Mouse (Mus musculus): ENCODE results near the gene Mamstr.
"Not testable (repeated sequence)": the region's sequence is repeated elsewhere in the genome, so short reads cannot be mapped to it uniquely, and the experiment has no call there.

The Mamstr gene

DNA sequence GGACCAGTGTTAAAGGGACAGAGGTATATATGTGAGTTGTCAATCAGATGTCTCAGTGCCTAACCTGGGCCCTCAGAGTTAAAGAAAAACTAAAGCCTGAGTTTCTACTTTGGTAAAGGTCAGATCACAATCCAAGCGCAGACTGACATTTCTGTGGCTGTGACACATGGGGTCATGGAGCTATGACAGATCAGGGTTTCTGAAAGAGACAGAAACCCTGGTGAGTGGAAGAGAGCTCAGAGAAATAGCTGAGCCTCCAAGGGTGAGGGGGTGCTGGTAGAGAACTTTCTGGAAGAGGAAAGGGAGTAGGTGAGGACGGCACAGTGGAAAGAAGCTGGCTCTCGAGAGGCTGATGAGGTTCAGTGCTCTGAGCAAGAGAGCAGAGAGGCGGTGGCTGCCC is 6.9 kb downstream of the Mamstr start:
- in situ Hi-C loops (cut with MboI; ENCODE audit: low sequenced_read_pairs), result no loop called here

- in situ Hi-C loops (cut with MboI; ENCODE audit: low sequenced_read_pairs), result no loop called here
These were observed 9.6 kb downstream of the Mamstr start for GRCm38 (mm10) chr7:45649351-45649750.

DNA sequence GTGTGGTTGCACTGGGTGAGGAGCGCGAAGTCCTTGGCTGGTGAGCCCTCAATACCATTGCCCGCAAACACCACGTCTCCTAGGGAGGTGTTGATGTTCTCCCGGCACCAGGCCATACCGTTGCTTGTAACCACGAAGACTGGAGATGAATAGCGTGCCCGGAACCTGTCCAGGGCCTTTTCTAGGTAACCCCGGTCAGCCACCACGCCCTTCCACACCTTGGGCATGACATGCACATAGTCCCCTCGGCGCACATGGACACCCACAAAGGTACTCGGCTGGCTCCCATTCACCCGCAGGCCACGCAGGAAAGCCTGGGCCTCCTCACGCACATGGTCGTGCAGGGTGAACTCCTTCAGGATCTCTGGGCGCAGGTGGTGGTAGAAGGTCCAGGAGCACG is 10.7 kb downstream of the Mamstr start:
- in situ Hi-C loops (cut with MboI; ENCODE audit: low sequenced_read_pairs), result not testable (repeated sequence)

- in situ Hi-C loops (cut with MboI; ENCODE audit: low sequenced_read_pairs), result no loop called here
These were observed 14.8 kb downstream of the Mamstr start for GRCm38 (mm10) chr7:45654424-45655047.

GRCm38 (mm10) chr7:45660746-45661478 is 21.1 kb downstream of the Mamstr start:
- in situ Hi-C loops (cut with MboI; ENCODE audit: low sequenced_read_pairs), result no loop called here

- in situ Hi-C loops (cut with MboI; ENCODE audit: low sequenced_read_pairs), result not testable (repeated sequence)
These were observed 21.9 kb downstream of the Mamstr start for GRCm38 (mm10) chr7:45661702-45662101.

DNA sequence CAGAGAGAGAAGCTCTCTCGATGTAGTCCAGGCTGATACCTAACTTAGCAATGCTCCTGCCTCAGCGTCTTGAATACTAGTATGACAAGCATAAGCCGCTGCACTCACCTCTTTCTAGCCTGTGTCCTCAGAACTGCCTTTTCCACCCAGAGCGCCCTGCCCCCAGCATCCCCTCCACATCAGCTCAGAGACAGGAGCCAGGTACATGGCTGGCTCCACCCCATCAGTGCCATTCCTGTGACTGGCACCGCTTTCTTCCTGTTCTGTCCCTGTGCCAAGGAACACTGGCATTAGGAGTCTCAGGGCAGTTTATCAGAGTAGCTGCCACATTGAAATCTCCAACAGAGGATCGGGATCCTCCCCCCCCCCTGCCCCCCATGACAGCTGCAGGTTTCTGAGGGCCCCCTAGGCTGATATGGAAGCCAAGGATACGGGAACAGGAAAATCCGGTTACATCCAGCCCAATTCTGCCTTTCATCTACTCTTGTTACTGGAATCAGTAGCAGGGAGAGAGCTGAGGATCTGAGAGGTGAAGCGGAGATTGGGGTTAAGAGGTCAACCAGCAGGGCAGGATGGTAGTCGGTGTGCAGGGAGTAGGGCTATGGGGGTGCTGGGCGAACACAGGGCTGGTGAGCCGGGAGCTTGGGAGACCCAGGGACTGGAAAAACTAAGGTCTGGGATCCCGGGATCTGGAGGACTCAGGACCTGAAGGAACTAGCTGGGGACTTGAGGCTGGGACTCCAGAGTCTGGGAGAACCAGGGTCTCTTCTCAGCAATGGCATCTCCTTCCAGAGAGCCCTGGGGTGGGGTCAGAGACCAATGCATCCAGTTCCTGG is 25.7 kb downstream of the Mamstr start:
- in situ Hi-C loops (cut with MboI; ENCODE audit: low sequenced_read_pairs), result no loop called here

- in situ Hi-C loops (cut with MboI; ENCODE audit: low sequenced_read_pairs), result no loop called here
These were observed 26.4 kb downstream of the Mamstr start, which contains the start of gene Fut2 for GRCm38 (mm10) chr7:45666161-45666560. TSS of gene Fut2 (minus strand) at chr7:45666394.

DNA sequence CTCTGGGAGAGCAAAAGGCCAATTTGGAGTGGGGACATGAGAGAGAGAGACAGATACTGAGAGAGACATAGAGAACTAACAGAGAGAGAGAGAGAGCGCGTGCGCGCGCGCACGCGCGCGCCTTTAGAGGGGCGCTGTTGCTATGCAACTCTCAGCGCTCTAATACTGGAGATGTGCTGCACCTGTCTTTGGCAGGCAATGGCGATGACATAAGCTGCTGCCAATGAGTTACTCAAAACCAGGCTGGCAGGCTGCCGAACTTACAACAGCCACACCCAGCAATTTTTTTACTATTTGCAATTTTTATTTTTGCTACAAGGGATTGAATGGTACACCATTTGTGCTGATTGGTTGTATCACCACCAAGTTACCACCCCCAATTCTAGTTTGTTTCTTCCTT is 28.0 kb downstream of the Mamstr start:
- in situ Hi-C loops (cut with MboI; ENCODE audit: low sequenced_read_pairs), result no loop called here

- in situ Hi-C loops (cut with MboI; ENCODE audit: low sequenced_read_pairs), result no loop called here
These were observed 29.1 kb downstream of the Mamstr start for GRCm38 (mm10) chr7:45668921-45669320.

- in situ Hi-C loops (cut with MboI; ENCODE audit: low sequenced_read_pairs), result no loop called here
These were observed 38.0 kb downstream of the Mamstr start for GRCm38 (mm10) chr7:45677627-45678295.

- in situ Hi-C loops (cut with MboI; ENCODE audit: low sequenced_read_pairs), result no loop called here
These were observed 38.7 kb downstream of the Mamstr start for GRCm38 (mm10) chr7:45678513-45678912.

GRCm38 (mm10) chr7:45679966-45680621 is 40.3 kb downstream of the Mamstr start:
- in situ Hi-C loops (cut with MboI; ENCODE audit: low sequenced_read_pairs), result loop anchor here (10.0 kb wide), 1 partner anchor 85 kb away; no protein-coding TSS in a partner anchor

DNA sequence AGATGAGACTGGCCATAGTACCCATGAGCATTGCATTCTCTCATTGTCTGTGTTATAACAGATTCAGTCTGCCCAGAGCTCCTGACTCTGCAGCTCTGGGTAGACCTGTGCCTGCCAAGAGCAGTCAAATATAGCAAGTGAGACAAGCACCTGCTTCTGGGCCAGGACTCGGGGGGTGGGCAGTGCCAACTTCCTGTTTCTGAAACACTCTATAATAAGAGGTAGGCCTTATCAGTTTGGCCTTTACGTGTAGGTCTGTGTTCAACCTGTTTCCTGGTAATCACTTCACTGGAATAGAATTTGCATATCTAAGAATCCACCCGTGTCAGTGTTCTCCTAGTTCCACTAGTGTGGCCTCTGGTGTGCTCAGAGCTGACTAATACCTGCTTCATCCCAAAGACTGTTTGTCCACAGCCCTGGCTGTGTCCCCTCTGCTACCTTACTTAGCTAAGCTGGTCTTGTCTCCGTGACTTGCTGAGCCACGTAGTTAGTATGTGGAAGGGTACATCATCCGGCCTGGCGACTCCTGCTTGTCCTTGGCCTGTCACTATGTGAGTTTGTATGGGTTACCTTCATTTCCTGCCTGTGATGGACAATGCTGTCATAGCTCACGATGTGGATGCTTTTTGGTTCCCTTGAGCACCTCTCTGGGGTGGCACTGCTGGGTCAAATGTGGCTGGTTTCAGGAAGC is 41.4 kb downstream of the Mamstr start:
- in situ Hi-C loops (cut with MboI; ENCODE audit: low sequenced_read_pairs), result loop anchor here (10.0 kb wide), 1 partner anchor 86 kb away; no protein-coding TSS in a partner anchor

DNA sequence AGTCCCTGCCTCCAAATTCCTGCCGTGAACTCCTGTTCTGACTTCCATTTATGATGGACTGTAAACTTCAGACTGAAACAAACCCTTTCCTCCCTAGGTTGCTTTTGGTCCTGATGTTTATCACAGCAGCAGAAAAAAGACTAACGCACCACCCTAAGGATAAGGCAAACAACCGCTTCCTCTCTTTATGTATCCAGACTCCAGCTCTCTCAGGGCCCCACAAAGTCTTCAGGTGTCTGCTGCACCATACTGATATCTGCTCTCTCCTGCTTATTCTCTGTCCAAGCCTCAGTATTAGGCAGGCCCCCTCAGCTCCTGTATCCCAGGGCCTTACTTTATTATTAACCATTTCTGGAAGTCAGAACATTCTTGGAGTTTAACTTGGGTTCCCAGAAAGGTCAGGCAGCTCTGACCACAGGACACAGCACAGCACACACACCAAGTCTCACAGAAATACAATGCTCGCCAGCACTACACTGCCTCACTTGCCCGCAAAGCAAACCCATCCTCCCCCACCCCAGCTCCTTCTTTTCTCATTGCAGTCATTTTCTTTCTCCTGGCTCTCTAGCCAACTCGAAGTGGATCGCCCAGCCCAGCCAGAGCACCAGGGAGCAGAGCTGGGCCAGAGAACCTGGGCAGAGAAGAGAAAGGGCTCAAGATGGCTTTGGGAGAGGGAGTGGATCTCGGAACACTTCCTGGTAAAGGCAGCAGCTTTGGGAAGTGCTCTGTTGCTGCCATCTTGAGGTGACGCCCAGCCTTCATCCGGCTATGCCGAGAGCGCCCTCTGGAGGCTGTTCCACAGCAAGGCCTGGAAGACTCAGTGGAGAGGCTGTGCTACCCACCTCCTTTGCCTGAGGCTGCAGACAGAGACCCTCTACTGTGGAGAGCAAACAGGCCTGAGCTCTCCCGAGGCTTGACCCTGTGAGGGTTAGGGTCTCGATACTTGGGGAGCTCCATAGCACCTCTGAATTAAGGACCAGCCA is 42.7 kb downstream of the Mamstr start:
- in situ Hi-C loops (cut with MboI; ENCODE audit: low sequenced_read_pairs), result loop anchor here (10.0 kb wide), 1 partner anchor 88 kb away; no protein-coding TSS in a partner anchor

DNA sequence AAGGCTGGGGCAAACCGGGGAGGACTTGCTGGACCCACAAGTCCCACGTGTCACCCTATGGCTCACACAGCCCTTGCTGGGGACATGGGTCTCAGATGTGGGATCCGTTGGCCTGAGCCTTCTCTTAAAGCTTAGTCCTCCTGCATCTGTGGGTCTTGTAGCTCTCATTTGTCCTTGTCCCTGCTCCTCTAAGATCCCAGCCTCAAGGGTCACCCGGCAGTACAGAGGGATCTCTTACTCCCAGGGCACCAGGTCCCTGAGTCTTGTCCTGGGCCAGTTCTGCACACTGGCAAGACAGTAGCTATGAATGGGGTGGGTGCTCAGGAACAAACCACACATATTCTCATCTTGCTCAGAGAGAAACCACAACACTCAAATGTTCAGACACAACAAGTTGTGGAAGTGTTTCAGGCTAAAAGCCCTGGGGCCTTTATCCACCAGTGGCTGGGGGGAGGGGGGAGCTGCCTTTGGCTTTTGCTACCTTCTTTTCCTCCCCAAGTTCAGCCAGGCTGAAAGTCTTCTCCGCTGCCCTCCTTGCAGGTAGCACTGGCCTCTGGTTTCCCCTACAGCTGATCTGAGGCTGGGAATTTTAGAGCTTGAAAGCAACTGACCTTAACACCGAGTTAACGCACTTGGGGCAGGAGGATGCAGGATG is 43.7 kb downstream of the Mamstr start, which contains the start of gene Ntn5:
Gene Ntn5 (plus strand): TSS at position 627 of the 655 bp plus-strand sequence.
- in situ Hi-C loops (cut with MboI; ENCODE audit: low sequenced_read_pairs), result loop anchor here (10.0 kb wide), 1 partner anchor 89 kb away; no protein-coding TSS in a partner anchor

- in situ Hi-C loops (cut with MboI; ENCODE audit: low sequenced_read_pairs), result loop anchor here (10.0 kb wide), 1 partner anchor 91 kb away; no protein-coding TSS in a partner anchor
These were observed 46.0 kb downstream of the Mamstr start for GRCm38 (mm10) chr7:45685811-45686210.

DNA sequence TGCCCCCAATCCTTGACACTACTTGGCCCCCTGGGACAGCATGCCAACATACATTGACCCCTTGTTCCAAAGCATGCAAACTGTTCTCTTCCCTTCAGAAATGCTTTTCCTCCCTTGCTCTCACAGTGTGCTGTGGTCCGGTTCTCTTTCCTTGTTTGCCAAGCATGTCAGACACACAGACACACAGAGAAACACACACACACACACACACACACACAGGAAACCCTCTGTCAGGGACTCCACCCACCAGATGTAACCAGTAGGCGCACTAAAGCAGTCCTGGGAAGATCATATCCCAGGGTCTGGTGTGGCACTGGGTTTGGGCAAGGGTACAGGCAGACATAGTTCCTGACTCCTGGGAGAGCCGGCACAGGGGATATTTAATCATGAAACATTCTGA is 47.1 kb downstream of the Mamstr start:
- in situ Hi-C loops (cut with MboI; ENCODE audit: low sequenced_read_pairs), result loop anchor here (10.0 kb wide), 1 partner anchor 92 kb away; no protein-coding TSS in a partner anchor
